Mouse (Mus musculus) hindbrain, embryonic 14.5 days (tissue): ENCODE measurements at regions not wholly inside any gene's neighbourhood (a gene's known extent, or its start where the extent isn't known, plus 50 kb on each side); places are given as distances from the start of the nearest gene placed in this dataset.

ENCODE experiments used
- ATAC-seq: fragments of 200-750 bp; cut with Nextera tagmentation; 2 replicates; pipeline ENCODE4 v1.8.0; 2017; ENCODE audit warnings: moderate number of reproducible peaks, mild to moderate bottlenecking, moderate TSS enrichment, moderate library complexity; ENCODE audit not compliant: low FRiP score
- DNase-seq: peaks from one replicate; pipeline ENCODE4 v3.0.0-alpha.2; 2015; ENCODE audit warnings: low spot score
- H3K27ac ChIP-seq: fragments of 300-500 bp; sonication (generic); 2 replicates; pipeline ENCODE4 v1.5.1; 2014; ENCODE audit warnings: mild to moderate bottlenecking, moderate library complexity
- H3K27me3 ChIP-seq: fragments of 300-500 bp; sonication (generic); 2 replicates; pipeline ENCODE4 v1.6.1; 2014; ENCODE audit warnings: mild to moderate bottlenecking, low read length, mixed read lengths; ENCODE audit not compliant: control insufficient read depth, insufficient read depth
- H3K36me3 ChIP-seq: fragments of 300-500 bp; sonication (generic); replicated peaks from 2 replicates; pipeline ENCODE4 v1.6.1; 2014; ENCODE audit not compliant: control insufficient read depth, insufficient read depth
- H3K4me1 ChIP-seq: fragments of 300-500 bp; sonication (generic); replicated peaks from 2 replicates; pipeline ENCODE4 v1.6.1; 2014; ENCODE audit warnings: antibody characterized with exemption, low read length, mixed read lengths; ENCODE audit not compliant: control insufficient read depth, insufficient read depth
- H3K4me2 ChIP-seq: fragments of 300-500 bp; sonication (generic); replicated peaks from 2 replicates; pipeline ENCODE4 v1.6.1; 2014; ENCODE audit warnings: mild to moderate bottlenecking, moderate library complexity
- H3K4me3 ChIP-seq: fragments of 300-500 bp; sonication (generic); replicated peaks from 2 replicates; pipeline ENCODE4 v1.5.1; 2014; ENCODE audit warnings: mild to moderate bottlenecking, low read length
- H3K9ac ChIP-seq: fragments of 300-500 bp; sonication (generic); 2 replicates; pipeline ENCODE4 v1.6.1; 2014
- H3K9me3 ChIP-seq: fragments of 300-500 bp; sonication (generic); 2 replicates; pipeline ENCODE4 v1.6.1; 2016; ENCODE audit warnings: low read length; ENCODE audit not compliant: control insufficient read depth
- WGBS: fragments of 180-500 bp; shearing (Covaris S2); extraction: QIAGEN DNeasy Blood & Tissue Kit; methylation state at CpG from one replicate; pipeline ENCODE4 v1.1.7; 2014; 5-methylcytosine and 5-hydroxymethylcytosine counted together

- DNase-seq = no peak
- Histone ChIP-seq H3K9ac (no peak overlapping the region), H3K4me2 (no peak overlapping the region), H3K36me3 (no peaks in the 10 kb centered on the region), H3K4me1 (no peaks in the 10 kb centered on the region), H3K4me3 (no peak overlapping the region), H3K27ac (no peak overlapping the region), H3K27me3 (no peaks in the 10 kb centered on the region), H3K9me3 (no peaks in the 10 kb centered on the region)
- WGBS = 56% methylated on average over 1 of the region's 1 CpGs
- ATAC-seq = no peak
These were observed 747.0 kb upstream of the Dppa4 start for GRCm38 (mm10) chr16:47536524-47536923.

GRCm38 (mm10) chr16:47551101-47551500 is 732.4 kb upstream of the Dppa4 start:
- DNase-seq = no peak
- H3K27ac ChIP-seq = no peak overlapping the region
- no peaks in the 10 kb centered on the region for H3K27me3 ChIP-seq
- no peak overlapping the region for H3K4me2 ChIP-seq
- H3K36me3 ChIP-seq = no peaks in the 10 kb centered on the region
- no peaks in the 10 kb centered on the region for H3K9me3 ChIP-seq
- no peaks in the 10 kb centered on the region for H3K4me1 ChIP-seq
- no peak overlapping the region for H3K9ac ChIP-seq
- WGBS = 82% methylated on average over 3 of the region's 3 CpGs
- no peak for ATAC-seq
- no peak overlapping the region for H3K4me3 ChIP-seq

- Histone ChIP-seq H3K27me3 (no peaks in the 10 kb centered on the region), H3K27ac (no peak overlapping the region), H3K36me3 (no peaks in the 10 kb centered on the region), H3K4me3 (no peak overlapping the region), H3K4me2 (no peak overlapping the region), H3K9me3 (no peaks in the 10 kb centered on the region), H3K4me1 (no peaks in the 10 kb centered on the region), H3K9ac (no peak overlapping the region)
- WGBS = 95% methylated on average over 2 of the region's 2 CpGs
- DNase-seq (no peak), ATAC-seq (no peak)
These were observed 715.5 kb upstream of the Dppa4 start for GRCm38 (mm10) chr16:47568051-47568450.

- Histone ChIP-seq H3K9me3 (no peaks in the 10 kb centered on the region), H3K27ac (no peak overlapping the region), H3K4me3 (no peak overlapping the region), H3K36me3 (no peaks in the 10 kb centered on the region), H3K9ac (no peak overlapping the region), H3K4me1 (no peaks in the 10 kb centered on the region), H3K27me3 (no peaks in the 10 kb centered on the region), H3K4me2 (no peak overlapping the region)
- ATAC-seq (no peak), DNase-seq (no peak)
These were observed 684.1 kb upstream of the Dppa4 start for GRCm38 (mm10) chr16:47599476-47599875.
